Mouse (Mus musculus) midbrain, embryonic 16.5 days (tissue): Measurements from ENCODE around the gene Ngly1. TPM values are rescaled to one million over a fixed set of nuclear protein-coding genes. Genes with fewer than 3 reads are reported as not detected.
A peak's percentile ranks its signal among the peaks of the same experiment; 100 is the strongest.
"Not testable (repeated sequence)": the region's sequence is repeated elsewhere in the genome, so short reads cannot be mapped to it uniquely, and the experiment has no call there.

Experiments
- ATAC-seq: fragments of 200-750 bp; cut with Nextera tagmentation; 2 replicates; pipeline ENCODE4 v1.8.0; 2017; ENCODE audit warnings: moderate TSS enrichment
- H3K27ac ChIP-seq: fragments of 300-500 bp; sonication (generic); 2 replicates; pipeline ENCODE4 v1.5.1; 2014; ENCODE audit warnings: mild to moderate bottlenecking, low read length, mixed read lengths
- H3K27me3 ChIP-seq: fragments of 300-500 bp; sonication (generic); 2 replicates; pipeline ENCODE4 v1.6.1; 2014; ENCODE audit warnings: low read depth, low read length, mixed read lengths; ENCODE audit not compliant: control insufficient read depth, insufficient read depth
- H3K36me3 ChIP-seq: fragments of 300-500 bp; sonication (generic); 2 replicates; pipeline ENCODE4 v1.6.1; 2014; ENCODE audit warnings: mild to moderate bottlenecking, low read length, moderate library complexity, mixed read lengths; ENCODE audit not compliant: control insufficient read depth, insufficient read depth
- H3K4me1 ChIP-seq: fragments of 300-500 bp; sonication (generic); 2 replicates; pipeline ENCODE4 v1.6.1; 2014; ENCODE audit warnings: mild to moderate bottlenecking, low read length, mixed read lengths; ENCODE audit not compliant: control insufficient read depth, insufficient read depth
- H3K4me2 ChIP-seq: fragments of 300-500 bp; sonication (generic); 2 replicates; pipeline ENCODE4 v1.6.1; 2014; ENCODE audit warnings: mild to moderate bottlenecking, low read length, mixed read lengths
- H3K4me3 ChIP-seq: fragments of 300-500 bp; sonication (generic); 2 replicates; pipeline ENCODE4 v1.5.1; 2014; ENCODE audit warnings: low read depth, mild to moderate bottlenecking, low read length, moderate library complexity, mixed read lengths
- H3K9ac ChIP-seq: fragments of 300-500 bp; sonication (generic); 2 replicates; pipeline ENCODE4 v1.6.1; 2014; ENCODE audit warnings: low read depth, low read length, mixed read lengths
- H3K9me3 ChIP-seq: fragments of 300-500 bp; sonication (generic); replicated peaks from 2 replicates; pipeline ENCODE4 v1.6.1; 2014; ENCODE audit warnings: mild to moderate bottlenecking, low read length, mixed read lengths; ENCODE audit not compliant: control insufficient read depth, poor library complexity, severe bottlenecking
- WGBS: fragments of 180-500 bp; shearing (Covaris S2); extraction: QIAGEN DNeasy Blood & Tissue Kit; methylation state at CpG from one replicate; pipeline ENCODE4 v1.1.7; 2014; 5-methylcytosine and 5-hydroxymethylcytosine counted together
- polyA plus RNA-seq: library from polyadenylated mRNA; unstranded; fragments of >200 nt; fragmentation: Nextera tagmentation; extraction: Ambion mirVana; gene quantifications from 2 replicates; pipeline ENCODE4 v1.2.1, GENCODE M21; 2015

The Ngly1 gene
- polyA plus RNA-seq, 1 experiment from 2014 or later, result 26.1 TPM

DNA sequence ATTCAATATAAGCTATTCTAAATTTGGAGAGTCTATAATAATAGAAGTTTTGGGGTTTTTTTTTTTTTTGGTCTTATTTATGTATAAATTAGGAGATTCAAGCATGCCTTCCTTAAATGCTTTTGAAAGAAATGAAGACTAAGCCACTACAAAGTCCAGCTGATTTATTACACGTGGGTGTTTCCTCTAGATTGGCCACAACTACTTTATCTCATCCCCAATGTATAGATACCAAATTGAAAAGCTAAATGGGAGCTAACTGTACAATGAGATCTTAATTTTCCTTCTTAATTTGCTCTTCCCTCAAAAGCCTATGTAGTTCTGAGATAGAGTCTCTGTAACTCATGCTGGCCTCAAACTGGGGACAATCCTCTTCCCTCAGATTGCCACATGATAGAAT is 63.5 kb downstream of the Ngly1 start:
- no peaks in the 10 kb centered on the region for H3K36me3 ChIP-seq
- H3K4me3 ChIP-seq, result no peak overlapping the region
- H3K9me3 ChIP-seq, result no peaks in the 10 kb centered on the region
- ATAC-seq, result no peak
- H3K27ac ChIP-seq, result no peak overlapping the region
- 90% methylated on average over 1 of the region's 1 CpGs for WGBS
- no peak overlapping the region for H3K9ac ChIP-seq
- peaks cover 4% of the 10 kb centered on the region; the same call in 1 of the 2 replicates for H3K4me1 ChIP-seq
- H3K27me3 ChIP-seq, result no peaks in the 10 kb centered on the region
- H3K4me2 ChIP-seq, result no peak overlapping the region

DNA sequence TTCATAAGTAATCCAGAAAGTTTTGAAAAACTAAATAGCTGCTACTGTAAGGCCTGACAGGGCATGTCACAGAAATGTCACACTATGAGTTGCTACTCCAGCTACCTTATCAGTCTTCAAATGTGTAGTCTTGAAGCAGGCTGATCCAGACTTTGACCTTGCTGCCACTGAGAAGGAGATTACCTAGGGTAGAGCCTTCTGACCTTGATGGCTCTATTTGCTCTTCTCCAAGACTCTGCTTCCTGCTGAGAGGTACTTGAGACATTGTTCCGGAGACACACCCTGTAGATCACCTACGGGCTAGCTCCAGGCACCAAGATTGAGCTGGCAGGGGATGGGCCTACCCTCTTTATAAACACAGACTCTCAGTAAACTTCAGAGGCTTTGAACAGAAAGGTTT is 64.0 kb downstream of the Ngly1 start:
- not testable (repeated sequence) for H3K4me2 ChIP-seq, ATAC-seq, H3K27ac ChIP-seq, H3K4me1 ChIP-seq, H3K36me3 ChIP-seq, H3K27me3 ChIP-seq, H3K4me3 ChIP-seq, H3K9ac ChIP-seq, H3K9me3 ChIP-seq
- WGBS, result 69% methylated on average over 2 of the region's 2 CpGs

DNA sequence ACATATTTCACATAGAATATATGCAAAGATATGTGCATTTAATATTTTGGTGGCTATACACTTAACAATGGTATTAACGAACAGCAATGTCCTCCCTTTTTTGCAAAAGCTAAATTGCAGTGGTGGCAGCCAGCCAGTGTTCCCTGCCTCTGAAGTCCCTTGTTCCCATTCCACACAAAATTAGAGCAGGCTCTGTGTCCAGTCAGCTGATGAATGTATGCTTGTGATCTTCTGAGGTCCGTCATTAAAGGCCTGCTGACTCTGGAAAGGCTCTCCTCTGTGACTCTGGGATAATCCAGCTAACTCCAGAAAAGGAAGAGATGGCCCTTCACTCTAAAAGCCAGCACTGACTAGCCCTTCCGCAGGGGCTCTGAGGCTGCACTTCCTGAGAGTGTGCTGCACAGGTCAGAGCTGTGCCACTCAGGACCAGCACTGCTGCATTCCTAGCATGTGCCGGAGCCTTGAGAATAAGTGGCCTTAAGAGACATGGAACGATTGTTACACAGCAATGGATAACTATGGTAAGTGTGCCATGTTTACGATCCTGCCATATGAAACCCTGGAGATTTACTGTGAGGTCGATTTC is 64.9 kb downstream of the Ngly1 start:
- Histone ChIP-seq H3K4me3 (no peak overlapping the region), H3K4me2 (no peak overlapping the region), H3K27ac (0 out of 2 replicates have a peak overlapping the region, but pooled peaks have one; percentile 28), H3K36me3 (no peaks in the 10 kb centered on the region), H3K27me3 (no peaks in the 10 kb centered on the region), H3K4me1 (peaks cover 4% of the 10 kb centered on the region; the same call in 1 of the 2 replicates), H3K9me3 (no peaks in the 10 kb centered on the region), H3K9ac (no peak overlapping the region)
- 0 out of 2 replicates have a peak, but pooled peaks have one; percentile 45 for ATAC-seq
- WGBS, result 71% methylated on average over 7 of the region's 7 CpGs

DNA sequence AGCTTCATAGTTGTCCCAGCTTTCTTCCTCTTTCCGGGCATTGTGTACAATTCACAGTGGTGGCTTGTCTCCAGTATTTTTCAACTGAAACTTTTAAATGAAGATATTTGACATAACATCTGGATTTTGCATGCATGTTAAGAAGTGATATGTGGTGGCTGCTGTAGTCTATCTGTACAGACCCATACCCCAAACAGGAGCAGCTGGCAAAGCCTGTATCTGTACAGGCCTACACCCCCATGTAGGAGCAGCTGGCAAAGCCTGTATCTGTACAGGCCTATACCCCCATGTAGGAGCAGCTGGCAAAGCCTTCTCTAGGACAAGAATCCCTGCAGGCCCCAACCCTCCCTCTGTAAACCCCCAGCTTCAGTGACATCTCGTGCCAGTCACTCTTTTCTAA is 65.8 kb downstream of the Ngly1 start:
- H3K27ac ChIP-seq, result no peak overlapping the region
- no peaks in the 10 kb centered on the region for H3K27me3 ChIP-seq
- no peaks in the 10 kb centered on the region for H3K9me3 ChIP-seq
- no peak overlapping the region for H3K9ac ChIP-seq
- no peak overlapping the region for H3K4me2 ChIP-seq
- H3K36me3 ChIP-seq, result no peaks in the 10 kb centered on the region
- ATAC-seq, result no peak
- H3K4me1 ChIP-seq, result peaks cover 4% of the 10 kb centered on the region; the same call in 1 of the 2 replicates
- WGBS, result 90% methylated on average over 2 of the region's 2 CpGs
- H3K4me3 ChIP-seq, result no peak overlapping the region

DNA sequence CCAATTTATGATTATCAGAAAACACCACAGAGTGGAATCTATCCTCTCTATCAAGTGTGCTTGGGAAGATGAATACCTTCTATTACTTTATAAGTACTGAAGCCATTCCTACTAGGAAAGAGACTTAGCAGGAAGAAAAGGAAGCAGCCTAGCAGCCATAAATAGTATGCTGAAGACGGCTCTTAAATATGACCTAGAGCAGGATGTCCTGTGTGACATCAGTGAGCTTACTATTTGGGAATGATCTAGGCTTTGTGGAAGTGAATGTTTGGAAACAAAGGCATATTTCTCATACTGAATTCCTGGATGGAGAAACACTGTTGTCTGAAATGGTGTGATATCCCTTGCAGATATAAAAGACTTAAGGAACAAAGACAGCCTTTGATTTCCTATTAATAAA is 67.6 kb downstream of the Ngly1 start:
- WGBS, result 84% methylated on average over 1 of the region's 1 CpGs
- H3K27ac ChIP-seq, result no peak overlapping the region
- peaks cover 4% of the 10 kb centered on the region; the same call in 1 of the 2 replicates for H3K4me1 ChIP-seq
- H3K36me3 ChIP-seq, result no peaks in the 10 kb centered on the region
- H3K4me3 ChIP-seq, result no peak overlapping the region
- H3K4me2 ChIP-seq, result no peak overlapping the region
- no peak overlapping the region for H3K9ac ChIP-seq
- ATAC-seq, result no peak
- H3K27me3 ChIP-seq, result no peaks in the 10 kb centered on the region
- H3K9me3 ChIP-seq, result no peaks in the 10 kb centered on the region

DNA sequence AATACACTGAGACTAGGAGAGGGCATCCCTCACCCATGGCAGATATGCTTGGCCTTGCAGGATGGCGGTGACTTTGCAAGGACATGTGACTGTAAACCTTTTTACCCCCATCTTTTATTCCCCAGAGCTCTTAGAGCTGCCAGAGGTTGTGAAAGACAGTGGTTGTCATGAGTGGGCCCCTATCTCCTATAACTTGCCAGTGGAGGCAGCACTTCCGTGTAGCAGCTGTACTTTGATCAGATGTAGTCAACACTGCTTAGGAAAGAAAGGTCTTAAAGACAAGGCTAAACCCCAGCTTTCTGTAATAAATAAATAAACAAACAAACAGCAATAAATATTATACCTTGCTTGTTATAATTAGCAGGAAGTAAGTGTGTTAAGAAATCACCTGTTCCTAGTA is 70.7 kb downstream of the Ngly1 start:
- WGBS, result 79% methylated on average over 2 of the region's 2 CpGs
- no peaks in the 10 kb centered on the region for H3K9me3 ChIP-seq
- ATAC-seq, result no peak
- H3K27me3 ChIP-seq, result no peaks in the 10 kb centered on the region
- no peaks in the 10 kb centered on the region for H3K4me1 ChIP-seq
- H3K4me2 ChIP-seq, result no peak overlapping the region
- no peak overlapping the region for H3K4me3 ChIP-seq
- H3K27ac ChIP-seq, result no peak overlapping the region
- H3K36me3 ChIP-seq, result no peaks in the 10 kb centered on the region
- H3K9ac ChIP-seq, result no peak overlapping the region

DNA sequence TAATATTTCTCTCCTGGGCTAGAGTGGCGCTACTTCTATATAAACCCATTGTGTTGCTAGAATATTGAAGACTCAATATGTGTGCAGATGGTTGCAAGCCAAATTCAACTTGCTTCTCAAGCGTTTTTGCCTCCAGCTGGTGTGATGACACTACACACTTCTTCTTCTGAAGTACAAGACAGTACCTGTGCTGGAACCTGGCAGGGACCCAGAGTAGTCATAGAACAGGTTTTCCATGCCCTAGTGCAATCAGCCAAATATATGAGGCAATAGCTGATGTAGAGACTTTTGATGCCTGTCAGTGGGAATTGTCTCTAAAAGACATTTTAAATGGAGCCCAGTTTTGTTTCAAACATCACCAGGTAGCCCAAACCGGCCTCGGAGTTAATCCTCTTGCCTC is 75.3 kb downstream of the Ngly1 start:
- Histone ChIP-seq H3K27me3 (no peaks in the 10 kb centered on the region), H3K4me1 (no peaks in the 10 kb centered on the region), H3K9ac (no peak overlapping the region), H3K27ac (no peak overlapping the region), H3K4me3 (no peak overlapping the region), H3K36me3 (no peaks in the 10 kb centered on the region), H3K4me2 (no peak overlapping the region), H3K9me3 (no peaks in the 10 kb centered on the region)
- ATAC-seq, result no peak
- 86% methylated on average over 4 of the region's 4 CpGs for WGBS

DNA sequence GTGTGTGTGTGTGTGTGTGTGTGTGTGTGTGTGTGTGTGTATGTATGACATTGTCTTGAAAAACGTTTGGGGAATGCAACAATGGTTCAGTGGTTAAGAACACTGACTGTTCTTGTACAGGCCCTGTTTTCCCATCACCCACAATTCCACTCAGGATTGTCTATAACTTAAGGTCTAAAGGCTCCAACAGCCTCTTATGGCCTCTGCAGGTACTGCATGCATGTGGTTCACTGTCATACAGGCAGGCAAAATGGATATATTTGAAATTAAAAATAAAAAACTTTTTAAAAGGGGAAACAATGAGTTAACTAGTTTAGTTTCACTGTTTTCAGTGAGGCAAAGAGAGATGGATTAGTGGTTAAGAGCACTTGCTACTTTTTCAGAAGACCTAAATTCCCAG is 76.1 kb downstream of the Ngly1 start:
- 43% methylated on average over 1 of the region's 1 CpGs for WGBS
- Histone ChIP-seq H3K27me3 (no peaks in the 10 kb centered on the region), H3K36me3 (no peaks in the 10 kb centered on the region), H3K4me2 (no peak overlapping the region), H3K4me3 (no peak overlapping the region), H3K9ac (no peak overlapping the region), H3K9me3 (no peaks in the 10 kb centered on the region), H3K27ac (no peak overlapping the region), H3K4me1 (no peaks in the 10 kb centered on the region)
- no peak for ATAC-seq

DNA sequence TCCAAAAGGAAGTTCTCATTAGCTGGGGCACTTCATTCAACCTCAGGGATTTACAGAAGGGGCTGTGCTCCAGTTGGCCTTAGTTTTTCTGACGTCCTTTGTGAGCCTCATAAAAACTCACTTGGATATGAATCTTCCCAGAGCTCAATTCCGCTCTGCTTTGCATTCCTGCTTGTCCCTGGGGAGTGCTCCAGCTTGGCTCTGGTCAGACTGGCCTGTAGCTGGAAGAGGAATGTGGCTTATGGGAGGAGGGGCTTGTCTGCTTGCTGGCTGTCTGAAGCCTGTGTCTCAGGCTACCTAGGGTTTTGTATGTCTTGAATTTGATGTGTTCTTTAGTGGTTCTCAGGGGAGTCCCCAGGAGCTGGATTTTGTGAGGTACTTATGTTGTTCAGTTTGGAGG is 79.5 kb downstream of the Ngly1 start:
- no peak overlapping the region for H3K27ac ChIP-seq
- no peaks in the 10 kb centered on the region for H3K4me1 ChIP-seq
- no peak overlapping the region for H3K4me3 ChIP-seq
- H3K4me2 ChIP-seq, result no peak overlapping the region
- WGBS, result 0% methylated on average over 2 of the region's 2 CpGs
- H3K36me3 ChIP-seq, result no peaks in the 10 kb centered on the region
- ATAC-seq, result 0 out of 2 replicates have a peak, but pooled peaks have one; percentile 21
- no peaks in the 10 kb centered on the region for H3K27me3 ChIP-seq
- no peak overlapping the region for H3K9ac ChIP-seq
- no peaks in the 10 kb centered on the region for H3K9me3 ChIP-seq
